Mouse (Mus musculus): ENCODE results near the gene Gm28551. TPM values are rescaled to one million over a fixed set of nuclear protein-coding genes. Genes with fewer than 3 reads are reported as not detected.

Gm28551 gene
- total and polyA plus RNA-seq, 3 experiments, result 0.04 to 1.1 TPM; not detected in 1

GRCm38 (mm10) chr1:53321662-53322344 lies 30.7 kb downstream of the Gm28551 start:
- no peak for DNase-seq (ENCODE audit: extremely low read depth)
- Histone ChIP-seq H3K4me3 (replicated peaks in 1 of 3; ENCODE audit: low read depth in 2 of 3, low read length in 2 of 3, poor library complexity in 1 of 3) (no peak overlapping the region), H3K36me3 (replicated peaks in 1 of 2; ENCODE audit: control insufficient read depth in 1 of 2, insufficient read depth in 1 of 2, low read length in 1 of 2) (peaks cover 17 to 49% of the 10 kb centered on the region in 2 experiments), H3K27me3 (replicated peaks) (no peaks in the 10 kb centered on the region), H3K4me2 (ENCODE audit: insufficient read depth, low read depth, poor library complexity, severe bottlenecking) (no peak overlapping the region), H3K4me1 (ENCODE audit: control insufficient read depth in 1 of 2, insufficient read depth in 2 of 2) (no peaks in the 10 kb centered on the region), H3K79me2 (replicated peaks; ENCODE audit: control insufficient read depth, extremely low read depth, insufficient read depth, poor library complexity, severe bottlenecking) (no peaks in the 10 kb centered on the region), H3K9ac (ENCODE audit: insufficient read depth, low read depth) (no peak overlapping the region), H3K27ac (ENCODE audit: insufficient read depth, low read depth) (no peak overlapping the region), H3K9me3 (replicated peaks; ENCODE audit: low read length) (no peaks in the 10 kb centered on the region)
- dilution Hi-C loops (cut with MboI; ENCODE audit: extremely low pct_ligation_motif_present, extremely low pct_unique_long_range_greater_than_20kb, low sequenced_read_pairs), result no loop called here
- TF ChIP-seq ELF1 (IDR thresholded peaks at IDR 0.05; ENCODE audit: low read depth, low read length), result no peak
- no peak for TF ChIP-seq POLR2AphosphoS2 (IDR thresholded peaks at IDR 0.05; ENCODE audit: low read depth, low read length)
- TF ChIP-seq MXI1 (IDR thresholded peaks at IDR 0.05; ENCODE audit: low read depth, low read length), result no peak
- no peak for TF ChIP-seq CHD2 (IDR thresholded peaks at IDR 0.05; ENCODE audit: low read length)
- TF ChIP-seq CTCF (conservative IDR thresholded peaks at IDR 0.05 in 1 of 2, IDR thresholded peaks at IDR 0.05 in 1 of 2; ENCODE audit: low read depth in 2 of 2, low read length in 2 of 2), result no peak
- no peak for TF ChIP-seq USF2 (conservative IDR thresholded peaks at IDR 0.05; ENCODE audit: low read depth, low read length)
- no peak for TF ChIP-seq ETS1 (conservative IDR thresholded peaks at IDR 0.05; ENCODE audit: low read depth, low read length)
- no peak for TF ChIP-seq RCOR1 (conservative IDR thresholded peaks at IDR 0.05; ENCODE audit: low read depth, low read length)
- TF ChIP-seq ZNF384 (IDR thresholded peaks at IDR 0.05; ENCODE audit: low read depth, low read length), result no peak
- no peak for TF ChIP-seq JUN (IDR thresholded peaks at IDR 0.05; ENCODE audit: insufficient read depth, low read depth, low read length)
- no peak for TF ChIP-seq SMC3 (IDR thresholded peaks at IDR 0.05; ENCODE audit: low read depth, low read length)
- TF ChIP-seq PAX5 (IDR thresholded peaks at IDR 0.05; ENCODE audit: low read length), result no peak
- no peak for TF ChIP-seq UBTF (IDR thresholded peaks at IDR 0.05; ENCODE audit: low read depth, low read length)
- no peak for TF ChIP-seq SIN3A (IDR thresholded peaks at IDR 0.05; ENCODE audit: low read length)
- TF ChIP-seq NRF1 (IDR thresholded peaks at IDR 0.05; ENCODE audit: low read depth, low read length), result no peak
- no peak for TF ChIP-seq ZKSCAN1 (IDR thresholded peaks at IDR 0.05; ENCODE audit: borderline replicate concordance, low read depth, low read length)
- no peak for TF ChIP-seq TBP (conservative IDR thresholded peaks at IDR 0.05; ENCODE audit: low read depth, low read length)
- TF ChIP-seq MAZ (IDR thresholded peaks at IDR 0.05; ENCODE audit: low read depth, low read length), result no peak
- in situ Hi-C loops (cut with MboI; ENCODE audit: low pct_ligation_motif_present, low pct_unique_long_range_greater_than_20kb, low sequenced_read_pairs), result no loop called here

Data from CH12.LX (cell line).